Comparison of ENCODE assay signal across 8 mouse cellular contexts in genomic region chr8:104251461-104251860, GRCm38 (mm10). TPM values are rescaled to one million over a fixed set of nuclear protein-coding genes. Genes with fewer than 3 reads are reported as not detected.
DNase-seq lines count a peak whose midpoint lies in the region; ATAC-seq and TF ChIP-seq lines count a peak whose summit lies in the region.

No protein-coding gene starts in this region.

- no peak for DNase-seq in heart, adult 2 months
- no peak for DNase-seq in heart, postnatal 36 days
- peak; percentile 28 for DNase-seq in NIH3T3 (ENCODE audit: low read depth)
- peak; percentile 9 for DNase-seq in hindbrain, embryonic 10.5 days (ENCODE audit: low spot score)
- no peak for DNase-seq in frontal cortex, postnatal 10 days (ENCODE audit: low spot score in 2 of 2)
- DNase-seq in spleen, postnatal 14 days (ENCODE audit: low spot score in 2 of 2): no peak

- intact Hi-C loops in heart, adult 2 months (cut with DNase I): loop anchor here (5.0 kb wide), 1 partner anchor 321 kb away; no protein-coding TSS in a partner anchor
- intact Hi-C loops in heart, postnatal 36 days (cut with DNase I): loop anchor here (2.0 to 5.0 kb wide), 4 partner anchors 51 to 321 kb away; partner anchors contain the start of gene Dync1li2

- no peak for TF ChIP-seq POLR2A in heart, adult 2 months (IDR thresholded peaks at IDR 0.05; ENCODE audit: insufficient read depth, low read depth, low read length)

- H3K27ac ChIP-seq in heart, adult 2 months: no peak overlapping the region
- H3K27ac ChIP-seq in hindbrain, embryonic 10.5 days: peak overlapping the region; percentile 89
- peak overlapping the region; percentile 89 for H3K27ac ChIP-seq in limb, embryonic 15.5 days
- no peak overlapping the region for H3K27ac ChIP-seq in neural tube, embryonic 14.5 days (ENCODE audit: low read depth, low read length)

- 2% methylated on average over 7 of the region's 7 CpGs for WGBS in heart, adult 2 months
- 0% methylated on average over 7 of the region's 7 CpGs for WGBS in hindbrain, embryonic 10.5 days
- WGBS in limb, embryonic 15.5 days: under 1% methylated on average over 7 of the region's 7 CpGs
- WGBS in neural tube, embryonic 14.5 days: 0% methylated on average over 7 of the region's 7 CpGs

- H3K9me3 ChIP-seq in hindbrain, embryonic 10.5 days: no peaks in the 10 kb centered on the region
- H3K9me3 ChIP-seq in limb, embryonic 15.5 days: no peaks in the 10 kb centered on the region
- no peaks in the 10 kb centered on the region for H3K9me3 ChIP-seq in neural tube, embryonic 14.5 days (ENCODE audit: control insufficient read depth, low read length)

- peak overlapping the region; percentile 82 for H3K4me3 ChIP-seq in heart, adult 2 months
- peak overlapping the region; percentile 66 for H3K4me3 ChIP-seq in hindbrain, embryonic 10.5 days
- peak overlapping the region; percentile 71 for H3K4me3 ChIP-seq in limb, embryonic 15.5 days
- peak overlapping the region; percentile 55 for H3K4me3 ChIP-seq in neural tube, embryonic 14.5 days (ENCODE audit: low read depth, low read length)

- H3K79me2 ChIP-seq in heart, adult 2 months (replicated peaks; ENCODE audit: control insufficient read depth, insufficient read depth, low read length): no peaks in the 10 kb centered on the region

- peak overlapping the region; percentile 79 for H3K4me2 ChIP-seq in limb, embryonic 15.5 days
- H3K4me2 ChIP-seq in neural tube, embryonic 14.5 days (ENCODE audit: low read depth, low read length): peak overlapping the region; percentile 66

- no peak for TF ChIP-seq EP300 in heart, adult 2 months (IDR thresholded peaks at IDR 0.05; ENCODE audit: insufficient read depth, low read depth, low read length)

- no peaks in the 10 kb centered on the region for H3K27me3 ChIP-seq in heart, adult 2 months (ENCODE audit: control insufficient read depth, insufficient read depth, low read length)
- no peaks in the 10 kb centered on the region for H3K27me3 ChIP-seq in hindbrain, embryonic 10.5 days (ENCODE audit: insufficient read depth, poor library complexity, severe bottlenecking)
- H3K27me3 ChIP-seq in limb, embryonic 15.5 days: no peaks in the 10 kb centered on the region
- 0 out of 2 replicates have a peak, but pooled peaks cover 3% of the 10 kb centered on the region for H3K27me3 ChIP-seq in neural tube, embryonic 14.5 days (ENCODE audit: control insufficient read depth, insufficient read depth, low read length)

- no peak for ATAC-seq in limb, embryonic 15.5 days (ENCODE audit: insufficient number of reproducible peaks, low FRiP score, low TSS enrichment, low read depth)
- no peak for ATAC-seq in neural tube, embryonic 14.5 days (ENCODE audit: low read depth)

- no peak for TF ChIP-seq CTCF in heart, adult 2 months (IDR thresholded peaks at IDR 0.05)

- H3K4me1 ChIP-seq in heart, adult 2 months (ENCODE audit: control insufficient read depth, insufficient read depth, low read length): peaks cover 6% of the 10 kb centered on the region
- H3K4me1 ChIP-seq in hindbrain, embryonic 10.5 days (replicated peaks): peaks cover 35% of the 10 kb centered on the region
- H3K4me1 ChIP-seq in limb, embryonic 15.5 days: peaks cover 23% of the 10 kb centered on the region
- peaks cover 8% of the 10 kb centered on the region; the same call in 1 of the 2 replicates for H3K4me1 ChIP-seq in neural tube, embryonic 14.5 days (ENCODE audit: control insufficient read depth, insufficient read depth, low read length)

- H3K36me3 ChIP-seq in heart, adult 2 months (ENCODE audit: control insufficient read depth, insufficient read depth, low read length): no peaks in the 10 kb centered on the region
- no peaks in the 10 kb centered on the region for H3K36me3 ChIP-seq in hindbrain, embryonic 10.5 days
- H3K36me3 ChIP-seq in limb, embryonic 15.5 days: no peaks in the 10 kb centered on the region
- H3K36me3 ChIP-seq in neural tube, embryonic 14.5 days (ENCODE audit: control insufficient read depth, insufficient read depth, low read length): no peaks in the 10 kb centered on the region

- no peak overlapping the region for H3K9ac ChIP-seq in heart, adult 2 months (ENCODE audit: low read depth, low read length)
- H3K9ac ChIP-seq in limb, embryonic 15.5 days: peak overlapping the region; percentile 49; the same call in 1 of the 2 replicates
- H3K9ac ChIP-seq in neural tube, embryonic 14.5 days (replicated peaks; ENCODE audit: low read depth, low read length): no peak overlapping the region; the same call in 1 of the 2 replicates

RNA-seq across cellular contexts. Expression of gene Cklf, which starts 0.8 kb away (rescaled TPM):
- 1 to 10 TPM; 3.2 to 3.5 TPM for total RNA-seq in heart, adult 2 months (2021)
- 2.8 and 3.7 TPM in 2 replicates for polyA plus RNA-seq in heart, adult 2 months (2012; rRNA removed)
- 1 to 10 TPM; 4.1 to 4.4 TPM for total RNA-seq in heart, postnatal 36 days (2021)
- polyA plus RNA-seq in hindbrain, embryonic 10.5 days (2016; fragmentation: Nextera tagmentation; extraction: Ambion mirVana): 35.8 and 36.7 TPM in 2 replicates
- polyA plus RNA-seq in limb, embryonic 15.5 days (2015; fragmentation: Nextera tagmentation; extraction: Ambion mirVana): 36.9 and 38.4 TPM in 2 replicates
- polyA plus RNA-seq in neural tube, embryonic 14.5 days (2014; fragmentation: Nextera tagmentation; extraction: Ambion mirVana): 30.1 and 31.1 TPM in 2 replicates

RNA-seq across cellular contexts. Expression of gene Tk2, which starts 3.1 kb away (rescaled TPM):
- total RNA-seq in heart, adult 2 months (2021): 1 to 10 TPM; 6.1 to 8.7 TPM
- polyA plus RNA-seq in heart, adult 2 months (2012; rRNA removed): 9.8 and 10.6 TPM in 2 replicates
- 1 to 10 TPM; 8.0 to 9.2 TPM for total RNA-seq in heart, postnatal 36 days (2021)
- 28.3 and 31.7 TPM in 2 replicates for polyA plus RNA-seq in hindbrain, embryonic 10.5 days (2016; fragmentation: Nextera tagmentation; extraction: Ambion mirVana)
- 16.2 and 18.0 TPM in 2 replicates for polyA plus RNA-seq in limb, embryonic 15.5 days (2015; fragmentation: Nextera tagmentation; extraction: Ambion mirVana)
- polyA plus RNA-seq in neural tube, embryonic 14.5 days (2014; fragmentation: Nextera tagmentation; extraction: Ambion mirVana): 49.2 and 53.1 TPM in 2 replicates

RNA-seq across cellular contexts. Expression of gene Cmtm2a, which starts 41.5 kb away (rescaled TPM):
- not detected for total RNA-seq in heart, adult 2 months (2021)
- 0.10 and 0.32 TPM in 2 replicates for polyA plus RNA-seq in heart, adult 2 months (2012; rRNA removed)
- not detected for total RNA-seq in heart, postnatal 36 days (2021)
- not detected in 2 replicates for polyA plus RNA-seq in hindbrain, embryonic 10.5 days (2016; fragmentation: Nextera tagmentation; extraction: Ambion mirVana)
- not detected in 2 replicates for polyA plus RNA-seq in limb, embryonic 15.5 days (2015; fragmentation: Nextera tagmentation; extraction: Ambion mirVana)
- polyA plus RNA-seq in neural tube, embryonic 14.5 days (2014; fragmentation: Nextera tagmentation; extraction: Ambion mirVana): not detected in 2 replicates

RNA-seq across cellular contexts. Expression of gene Gm45711, which starts 58.4 kb away (rescaled TPM):
- total RNA-seq in heart, adult 2 months (2021): not detected
- polyA plus RNA-seq in heart, adult 2 months (2012; rRNA removed): not detected in 2 replicates
- total RNA-seq in heart, postnatal 36 days (2021): not detected
- not detected in 2 replicates for polyA plus RNA-seq in hindbrain, embryonic 10.5 days (2016; fragmentation: Nextera tagmentation; extraction: Ambion mirVana)
- polyA plus RNA-seq in limb, embryonic 15.5 days (2015; fragmentation: Nextera tagmentation; extraction: Ambion mirVana): not detected in 2 replicates
- not detected in 2 replicates for polyA plus RNA-seq in neural tube, embryonic 14.5 days (2014; fragmentation: Nextera tagmentation; extraction: Ambion mirVana)

RNA-seq across cellular contexts. Expression of gene Cmtm1, which starts 58.5 kb away (rescaled TPM):
- total RNA-seq in heart, adult 2 months (2021): not detected
- polyA plus RNA-seq in heart, adult 2 months (2012; rRNA removed): not detected in 2 replicates
- not detected for total RNA-seq in heart, postnatal 36 days (2021)
- polyA plus RNA-seq in hindbrain, embryonic 10.5 days (2016; fragmentation: Nextera tagmentation; extraction: Ambion mirVana): not detected in 2 replicates
- polyA plus RNA-seq in limb, embryonic 15.5 days (2015; fragmentation: Nextera tagmentation; extraction: Ambion mirVana): not detected in 2 replicates
- polyA plus RNA-seq in neural tube, embryonic 14.5 days (2014; fragmentation: Nextera tagmentation; extraction: Ambion mirVana): not detected in 2 replicates

Comparison
In these comparisons a context has a peak if more than half of its experiments do, and no peak if none do; other contexts are left out.
1. DNase-seq: peak in NIH3T3 (single experiment) and hindbrain, embryonic 10.5 days (single experiment); none in heart, adult 2 months (0 of 2), heart, postnatal 36 days (0 of 2), frontal cortex, postnatal 10 days (0 of 2) and spleen, postnatal 14 days (0 of 2).
2. H3K27ac ChIP-seq: peak in hindbrain, embryonic 10.5 days (single experiment) and limb, embryonic 15.5 days (single experiment); none in heart, adult 2 months (single experiment) and neural tube, embryonic 14.5 days (single experiment).
3. Peak in every context shown above with its lines, with median percentiles within 50 percentile points of each other: H3K4me3 ChIP-seq.